Mouse (Mus musculus) CH12.LX (cell line): ENCODE data around the gene Rhpn2.

Experiments used
- CHD2 ChIP-seq: IDR thresholded peaks from 2 replicates; pipeline ENCODE4 v1.6.1; 2011; ENCODE audit warnings: low read length, improper control_type of control experiment
- CTCF ChIP-seq, 2 experiments: IDR thresholded peaks in 1 of 2; conservative IDR thresholded peaks in 1 of 2; 2 replicates each; pipeline ENCODE4 v1.5.1; 2011 to 2012; ENCODE audit warnings: low read depth in 2 of 2, low read length in 2 of 2, improper control_type of control experiment in 1 of 2, inconsistent platforms in 1 of 2, mild to moderate bottlenecking in 1 of 2, moderate library complexity in 1 of 2
- HCFC1 ChIP-seq: IDR thresholded peaks from 2 replicates; pipeline ENCODE4 v1.6.1; 2012; ENCODE audit warnings: low read depth, mild to moderate bottlenecking, inconsistent platforms, low read length, improper control_type of control experiment
- MAFK ChIP-seq: IDR thresholded peaks from 2 replicates; pipeline ENCODE4 v1.6.1; 2011; ENCODE audit warnings: low read length, improper control_type of control experiment; ENCODE audit not compliant: insufficient replicate concordance
- POLR2A ChIP-seq: IDR thresholded peaks from 2 replicates; pipeline ENCODE4 v1.6.1; 2011; ENCODE audit warnings: low read depth, mild to moderate bottlenecking, improper control_type of control experiment, low read length
- POLR2AphosphoS2 ChIP-seq: IDR thresholded peaks from 2 replicates; pipeline ENCODE4 v1.6.1; 2011; ENCODE audit warnings: low read depth, low read length, improper control_type of control experiment
- TBP ChIP-seq: conservative IDR thresholded peaks from 2 replicates; pipeline ENCODE4 v1.6.1; 2011; ENCODE audit warnings: low read depth, low read length, improper control_type of control experiment
- TCF12 ChIP-seq: IDR thresholded peaks from 2 replicates; pipeline ENCODE4 v1.6.1; 2014; ENCODE audit warnings: low read depth, mild to moderate bottlenecking, inconsistent platforms, low read length, improper control_type of control experiment
- USF1 ChIP-seq: IDR thresholded peaks from 2 replicates; pipeline ENCODE4 v1.6.1; 2014; ENCODE audit warnings: low read depth, mild to moderate bottlenecking, inconsistent platforms, low read length, improper control_type of control experiment
- ZC3H11A ChIP-seq: IDR thresholded peaks from 2 replicates; pipeline ENCODE4 v1.6.1; 2012; ENCODE audit warnings: low read depth, mild to moderate bottlenecking, inconsistent platforms, low read length, improper control_type of control experiment
- ZKSCAN1 ChIP-seq: IDR thresholded peaks from 2 replicates; pipeline ENCODE4 v1.6.1; 2012; ENCODE audit warnings: low read depth, inconsistent platforms, low read length, improper control_type of control experiment, borderline replicate concordance
- ZNF384 ChIP-seq: IDR thresholded peaks from 2 replicates; pipeline ENCODE4 v1.6.1; 2012; ENCODE audit warnings: low read depth, low read length, improper control_type of control experiment, inconsistent platforms

DNA sequence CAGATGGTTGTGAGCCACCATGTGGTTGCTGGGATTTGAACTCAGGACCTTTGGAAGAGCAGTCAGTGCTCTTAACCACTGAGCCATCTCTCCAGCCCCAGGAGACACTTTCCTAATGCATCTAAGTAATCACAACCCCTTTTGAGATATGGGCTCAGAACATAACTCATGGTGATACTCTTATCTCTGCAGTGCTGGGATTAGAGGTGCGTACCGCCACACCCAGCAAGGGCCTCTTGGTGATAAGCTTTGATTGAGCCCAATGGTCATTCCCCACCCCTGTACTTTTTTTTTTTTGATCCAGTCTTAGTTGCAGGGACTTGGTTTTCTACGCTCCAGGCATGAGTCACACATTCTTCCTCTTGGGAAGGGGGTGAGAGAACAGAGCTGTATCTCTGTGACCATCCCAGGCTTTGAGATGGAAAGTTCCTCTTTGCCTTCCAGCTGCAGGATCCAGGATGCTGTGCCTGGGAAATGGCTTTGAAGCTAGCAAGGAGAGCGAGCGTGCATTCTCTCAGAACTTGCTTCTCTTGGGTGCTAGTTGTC is 10.9 kb downstream of the Rhpn2 start:
- no peak for TF ChIP-seq CTCF (conservative IDR thresholded peaks at IDR 0.05 in 1 of 2, IDR thresholded peaks at IDR 0.05 in 1 of 2; ENCODE audit: low read depth in 2 of 2, low read length in 2 of 2)
- no peak for TF ChIP-seq POLR2A
- no peak for TF ChIP-seq ZC3H11A
- TF ChIP-seq MAFK: no peak
- no peak for TF ChIP-seq POLR2AphosphoS2
- no peak for TF ChIP-seq CHD2
- no peak for TF ChIP-seq TBP
- no peak for TF ChIP-seq ZKSCAN1
- TF ChIP-seq TCF12: no peak
- no peak for TF ChIP-seq USF1
- TF ChIP-seq HCFC1: no peak
- TF ChIP-seq ZNF384: no peak
